Mouse (Mus musculus) embryonic facial prominence, embryonic 10.5 days (tissue): ENCODE results near the gene Crip1. TPM values are rescaled to one million over a fixed set of nuclear protein-coding genes. Genes with fewer than 3 reads are reported as not detected.
A peak's percentile ranks its signal among the peaks of the same experiment; 100 is the strongest.

Experiments
- DNase-seq: peaks from one replicate; pipeline ENCODE4 v3.0.0-alpha.2; 2017; ENCODE audit warnings: low spot score
- H3K27ac ChIP-seq: fragments of 300-500 bp; sonication (generic); replicated peaks from 2 replicates; pipeline ENCODE4 v1.5.1; 2016; ENCODE audit warnings: mild to moderate bottlenecking
- H3K27me3 ChIP-seq: fragments of 300-500 bp; sonication (generic); replicated peaks from 2 replicates; pipeline ENCODE4 v1.6.1; 2016; ENCODE audit warnings: low read depth, mild to moderate bottlenecking; ENCODE audit not compliant: poor library complexity, severe bottlenecking
- H3K36me3 ChIP-seq: fragments of 300-500 bp; sonication (generic); replicated peaks from 2 replicates; pipeline ENCODE4 v1.6.1; 2016; ENCODE audit warnings: mild to moderate bottlenecking, moderate library complexity
- H3K4me1 ChIP-seq: fragments of 300-500 bp; sonication (generic); 2 replicates; pipeline ENCODE4 v1.6.1; 2016
- H3K4me3 ChIP-seq: fragments of 300-500 bp; sonication (generic); 2 replicates; pipeline ENCODE4 v1.5.1; 2016; ENCODE audit warnings: mild to moderate bottlenecking, moderate library complexity
- H3K9me3 ChIP-seq: fragments of 300-500 bp; sonication (generic); 2 replicates; pipeline ENCODE4 v1.6.1; 2016; ENCODE audit warnings: mild to moderate bottlenecking
- WGBS: fragments of 180-500 bp; shearing (Covaris S2); methylation state at CpG from one replicate; pipeline ENCODE4 v1.1.7; 2016; 5-methylcytosine and 5-hydroxymethylcytosine counted together
- polyA plus RNA-seq: library from polyadenylated mRNA; unstranded; fragments of >200 nt; fragmentation: Nextera tagmentation; extraction: Ambion mirVana; gene quantifications from 2 replicates; pipeline ENCODE4 v1.2.1, GENCODE M21; 2016

Gene Crip1
- polyA plus RNA-seq, 1 experiment from 2014 or later, result 57.1 TPM

GRCm38 (mm10) chr12:113107431-113108124 lies 38.5 kb upstream of the Crip1 start:
- peaks cover 10% of the 10 kb centered on the region for H3K4me1 ChIP-seq
- 88% methylated on average over 4 of the region's 4 CpGs for WGBS
- peaks cover 79% of the 10 kb centered on the region for H3K36me3 ChIP-seq
- DNase-seq, result no peak
- H3K9me3 ChIP-seq, result peaks cover 6% of the 10 kb centered on the region; the same call in 1 of the 2 replicates
- H3K27ac ChIP-seq, result no peak overlapping the region
- no peak overlapping the region for H3K4me3 ChIP-seq
- H3K27me3 ChIP-seq, result no peaks in the 10 kb centered on the region

- no peak for DNase-seq
- peaks cover 6% of the 10 kb centered on the region for H3K4me1 ChIP-seq
- no peak overlapping the region for H3K27ac ChIP-seq
- H3K36me3 ChIP-seq, result peaks cover 79% of the 10 kb centered on the region
- H3K4me3 ChIP-seq, result no peak overlapping the region
- 86% methylated on average over 17 of the region's 17 CpGs for WGBS
- H3K27me3 ChIP-seq, result no peaks in the 10 kb centered on the region
- peaks cover 6% of the 10 kb centered on the region; the same call in 1 of the 2 replicates for H3K9me3 ChIP-seq
Measured at GRCm38 (mm10) chr12:113108528-113109283, 37.4 kb upstream of the Crip1 start.

GRCm38 (mm10) chr12:113109801-113110200 lies 36.3 kb upstream of the Crip1 start:
- Histone ChIP-seq H3K4me3 (no peak overlapping the region), H3K36me3 (peaks cover 79% of the 10 kb centered on the region), H3K4me1 (0 out of 2 replicates have a peak, but pooled peaks cover 3% of the 10 kb centered on the region), H3K9me3 (peaks cover 6% of the 10 kb centered on the region; the same call in 1 of the 2 replicates), H3K27me3 (no peaks in the 10 kb centered on the region), H3K27ac (no peak overlapping the region)
- no peak for DNase-seq
- 90% methylated on average over 10 of the region's 10 CpGs for WGBS

GRCm38 (mm10) chr12:113114141-113114540 lies 32.0 kb upstream of the Crip1 start:
- Histone ChIP-seq H3K36me3 (peaks cover 89% of the 10 kb centered on the region), H3K27me3 (no peaks in the 10 kb centered on the region), H3K27ac (no peak overlapping the region), H3K9me3 (no peaks in the 10 kb centered on the region), H3K4me3 (no peak overlapping the region), H3K4me1 (no peaks in the 10 kb centered on the region)
- WGBS, result 92% methylated on average over 4 of the region's 4 CpGs
- no peak for DNase-seq

GRCm38 (mm10) chr12:113114856-113115538 lies 31.1 kb upstream of the Crip1 start:
- no peaks in the 10 kb centered on the region for H3K27me3 ChIP-seq
- no peaks in the 10 kb centered on the region for H3K9me3 ChIP-seq
- H3K36me3 ChIP-seq, result peaks cover 90% of the 10 kb centered on the region
- no peaks in the 10 kb centered on the region for H3K4me1 ChIP-seq
- 87% methylated on average over 16 of the region's 16 CpGs for WGBS
- H3K27ac ChIP-seq, result no peak overlapping the region
- DNase-seq, result no peak
- H3K4me3 ChIP-seq, result no peak overlapping the region

- Histone ChIP-seq H3K27me3 (no peaks in the 10 kb centered on the region), H3K9me3 (no peaks in the 10 kb centered on the region), H3K4me3 (no peak overlapping the region), H3K4me1 (no peaks in the 10 kb centered on the region), H3K27ac (no peak overlapping the region), H3K36me3 (peaks cover 98% of the 10 kb centered on the region)
- WGBS, result 88% methylated on average over 20 of the region's 20 CpGs
- peak; percentile 81 for DNase-seq
Measured at GRCm38 (mm10) chr12:113119516-113120410, 26.4 kb upstream of the Crip1 start.

DNA sequence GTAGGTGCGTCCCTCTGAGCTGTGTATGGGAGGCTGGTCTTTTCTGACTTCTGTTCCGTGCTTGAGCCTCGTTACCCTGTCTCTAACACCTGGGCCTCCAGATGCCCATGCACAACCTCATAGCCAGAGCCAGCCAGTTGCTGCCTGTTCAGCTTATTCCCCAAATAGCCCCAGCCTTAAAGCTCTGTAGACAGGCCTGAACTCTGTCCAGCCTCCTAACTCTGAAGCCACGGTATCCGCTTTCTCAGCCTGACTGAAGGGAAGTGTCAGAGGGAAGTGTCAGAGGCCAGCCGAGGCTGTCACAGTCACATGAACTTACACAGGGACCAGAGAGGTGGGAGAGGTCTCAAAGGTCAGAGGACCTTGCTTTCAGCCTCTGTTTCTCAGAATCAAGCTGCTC lies 21.4 kb upstream of the Crip1 start:
- H3K4me3 ChIP-seq, result no peak overlapping the region
- no peaks in the 10 kb centered on the region for H3K27me3 ChIP-seq
- H3K4me1 ChIP-seq, result no peaks in the 10 kb centered on the region
- no peak for DNase-seq
- 89% methylated on average over 6 of the region's 6 CpGs for whole genome bisulfite sequencing
- no peak overlapping the region for H3K27ac ChIP-seq
- H3K9me3 ChIP-seq, result no peaks in the 10 kb centered on the region
- H3K36me3 ChIP-seq, result peaks cover 100% of the 10 kb centered on the region

DNA sequence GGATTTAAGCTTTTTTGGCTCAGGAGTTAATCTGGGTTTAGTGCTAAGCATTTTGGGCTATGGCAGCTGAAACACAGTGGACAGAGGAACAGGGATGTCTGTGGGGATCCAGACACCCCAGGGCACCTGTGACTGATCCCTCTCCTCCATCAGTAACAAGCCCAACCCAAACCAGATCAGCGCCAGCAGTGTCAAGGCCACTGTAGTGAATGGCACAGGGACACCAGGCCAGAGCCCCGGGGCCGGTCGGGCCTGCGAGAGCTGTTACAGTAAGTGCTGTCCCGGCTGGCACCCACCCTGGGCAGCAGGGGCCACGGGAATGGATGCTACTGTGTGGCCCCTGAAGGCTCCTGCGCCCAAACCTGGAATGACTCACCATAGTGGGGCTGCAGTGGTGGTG lies 15.4 kb upstream of the Crip1 start:
- Histone ChIP-seq H3K4me1 (no peaks in the 10 kb centered on the region), H3K4me3 (no peak overlapping the region), H3K36me3 (peaks cover 100% of the 10 kb centered on the region), H3K9me3 (no peaks in the 10 kb centered on the region), H3K27ac (no peak overlapping the region), H3K27me3 (no peaks in the 10 kb centered on the region)
- 94% methylated on average over 8 of the region's 8 CpGs for WGBS
- no peak for DNase-seq

- peaks cover 100% of the 10 kb centered on the region for H3K36me3 ChIP-seq
- WGBS, result 96% methylated on average over 14 of the region's 14 CpGs
- DNase-seq, result no peak
- H3K4me3 ChIP-seq, result no peak overlapping the region
- H3K4me1 ChIP-seq, result no peaks in the 10 kb centered on the region
- no peak overlapping the region for H3K27ac ChIP-seq
- H3K9me3 ChIP-seq, result no peaks in the 10 kb centered on the region
- no peaks in the 10 kb centered on the region for H3K27me3 ChIP-seq
Measured at GRCm38 (mm10) chr12:113131601-113132000, 14.5 kb upstream of the Crip1 start.

GRCm38 (mm10) chr12:113132567-113132966 lies 13.5 kb upstream of the Crip1 start:
- H3K36me3 ChIP-seq, result peaks cover 100% of the 10 kb centered on the region
- 88% methylated on average over 2 of the region's 2 CpGs for WGBS

GRCm38 (mm10) chr12:113133260-113133659 lies 12.9 kb upstream of the Crip1 start:
- 92% methylated on average over 9 of the region's 9 CpGs for WGBS
- Histone ChIP-seq H3K4me1 (peaks cover 5% of the 10 kb centered on the region; the same call in 1 of the 2 replicates), H3K27ac (no peak overlapping the region), H3K36me3 (peaks cover 100% of the 10 kb centered on the region), H3K9me3 (no peaks in the 10 kb centered on the region), H3K4me3 (no peak overlapping the region), H3K27me3 (no peaks in the 10 kb centered on the region)
- no peak for DNase-seq

More at GRCm38 (mm10) chr12:113132567-113132966, 13.5 kb upstream of the Crip1 start:
- no peak overlapping the region for H3K27ac ChIP-seq
- H3K27me3 ChIP-seq, result no peaks in the 10 kb centered on the region
- no peak overlapping the region for H3K4me3 ChIP-seq
- no peak for DNase-seq
- peaks cover 2% of the 10 kb centered on the region; the same call in 1 of the 2 replicates for H3K4me1 ChIP-seq
- H3K9me3 ChIP-seq, result no peaks in the 10 kb centered on the region
